Mouse (Mus musculus) heart, adult 2 months (tissue): Measurements from ENCODE around the gene Large1.

Source experiments
- CTCF ChIP-seq: fragments of 200-600 bp; IDR thresholded peaks from 2 replicates; pipeline ENCODE4 v1.8.1; 2022; ENCODE audit warnings: antibody characterized with exemption, mild to moderate bottlenecking, moderate library complexity
- POLR2A ChIP-seq: fragments of 200-500 bp; IDR thresholded peaks from 2 replicates; pipeline ENCODE4 v1.6.1; 2011; ENCODE audit warnings: mild to moderate bottlenecking, low read depth, low read length, control low read depth; ENCODE audit not compliant: insufficient read depth

- no peak for TF ChIP-seq POLR2A
- TF ChIP-seq CTCF, result no peak
These were observed 57.8 kb downstream of the Large1 start for GRCm38 (mm10) chr8:73295531-73295930.
